Mouse (Mus musculus) G1E (cell line): ENCODE results near the gene Gzme.

ENCODE experiments used
- CTCF ChIP-seq: IDR thresholded peaks from 2 replicates; pipeline ENCODE4 v1.5.1; 2012; ENCODE audit warnings: low read depth, low read length, inconsistent platforms, mixed read lengths
- GATA1 ChIP-seq: IDR thresholded peaks from 2 replicates; pipeline ENCODE4 v1.6.1; 2012; ENCODE audit warnings: borderline replicate concordance, low read length, inconsistent platforms, mixed read lengths
- POLR2AphosphoS5 ChIP-seq: IDR thresholded peaks from 2 replicates; pipeline ENCODE4 v1.6.1; 2012; ENCODE audit warnings: low read depth, low read length, inconsistent platforms; ENCODE audit not compliant: insufficient replicate concordance

GRCm38 (mm10) chr14:56097597-56097996, 22.8 kb downstream of the Gzme start:
- TF ChIP-seq CTCF, result no peak
- TF ChIP-seq POLR2AphosphoS5, result no peak
- TF ChIP-seq GATA1, result no peak
